Mouse (Mus musculus) midbrain, embryonic 10.5 days (tissue): ENCODE measurements around the gene Tubb2a. TPM values are rescaled to one million over a fixed set of nuclear protein-coding genes. Genes with fewer than 3 reads are reported as not detected.
"Not testable (repeated sequence)": the region's sequence is repeated elsewhere in the genome, so short reads cannot be mapped to it uniquely, and the experiment has no call there.

Experiments
- DNase-seq: peaks from one replicate; pipeline ENCODE4 v3.0.0-alpha.2; 2017; ENCODE audit warnings: low spot score
- H3K27ac ChIP-seq: fragments of 300-500 bp; sonication (generic); replicated peaks from 2 replicates; pipeline ENCODE4 v1.5.1; 2016; ENCODE audit warnings: mild to moderate bottlenecking
- H3K27me3 ChIP-seq: fragments of 300-500 bp; sonication (generic); 2 replicates; pipeline ENCODE4 v1.6.1; 2016; ENCODE audit warnings: low read depth, mild to moderate bottlenecking; ENCODE audit not compliant: poor library complexity, severe bottlenecking
- H3K36me3 ChIP-seq: fragments of 300-500 bp; sonication (generic); 2 replicates; pipeline ENCODE4 v1.6.1; 2016; ENCODE audit warnings: mild to moderate bottlenecking, moderate library complexity
- H3K4me1 ChIP-seq: fragments of 300-500 bp; sonication (generic); 2 replicates; pipeline ENCODE4 v1.6.1; 2016
- H3K4me3 ChIP-seq: fragments of 300-500 bp; sonication (generic); 2 replicates; pipeline ENCODE4 v1.5.1; 2016; ENCODE audit warnings: mild to moderate bottlenecking, moderate library complexity
- H3K9me3 ChIP-seq: fragments of 300-500 bp; sonication (generic); replicated peaks from 2 replicates; pipeline ENCODE4 v1.6.1; 2016; ENCODE audit warnings: mild to moderate bottlenecking
- WGBS: fragments of 180-500 bp; shearing (Covaris S2); methylation state at CpG from one replicate; pipeline ENCODE4 v1.1.7; 2016; 5-methylcytosine and 5-hydroxymethylcytosine counted together
- polyA plus RNA-seq: library from polyadenylated mRNA; unstranded; fragments of >200 nt; fragmentation: Nextera tagmentation; extraction: Ambion mirVana; gene quantifications from 2 replicates; pipeline ENCODE4 v1.2.1, GENCODE M21; 2016

The Tubb2a gene
- polyA plus RNA-seq, 1 experiment from 2014 or later, result 242 TPM

DNA sequence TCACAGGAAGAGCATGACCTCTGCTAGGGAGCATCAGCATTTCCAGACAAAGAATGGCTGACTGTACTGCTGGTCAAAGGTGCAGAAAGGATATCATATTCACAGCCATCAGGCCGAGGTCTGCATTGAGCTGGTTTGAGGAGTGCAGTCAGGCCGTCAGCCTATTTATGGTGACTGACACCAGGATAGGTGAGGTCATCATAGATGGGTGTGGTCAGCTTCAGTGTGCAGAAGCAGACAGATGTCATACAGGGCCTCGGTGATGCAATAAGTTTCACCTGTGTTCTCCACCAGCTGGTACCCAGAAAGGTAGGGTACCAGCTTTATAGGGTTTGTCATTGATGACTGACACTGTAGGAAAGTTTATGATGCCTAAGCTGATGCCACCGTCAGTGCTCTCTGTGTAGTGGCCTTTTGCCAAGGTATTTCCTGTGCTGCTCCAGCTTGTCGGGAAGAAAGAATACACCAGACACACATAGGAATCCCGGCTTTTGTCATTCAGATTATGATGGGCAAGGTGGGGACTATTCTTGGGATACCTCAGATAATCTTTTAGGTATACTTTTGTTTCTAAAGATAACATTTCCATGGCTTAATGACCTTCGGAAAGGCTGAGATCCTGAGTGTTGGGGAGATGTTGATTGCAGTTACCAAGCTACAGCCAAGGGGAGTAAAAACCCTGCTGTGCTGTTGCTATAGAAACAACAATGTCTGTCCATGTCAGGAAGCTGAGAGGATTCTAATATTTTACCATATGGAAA lies 9.4 kb upstream of the Tubb2a start:
- Histone ChIP-seq H3K4me3 (no peak overlapping the region), H3K9me3 (no peaks in the 10 kb centered on the region), H3K27ac (peak overlapping the region; percentile 79; the same call in 1 of the 2 replicates), H3K4me1 (peaks cover 33% of the 10 kb centered on the region), H3K27me3 (no peaks in the 10 kb centered on the region; the same call in 1 of the 2 replicates), H3K36me3 (no peaks in the 10 kb centered on the region)
- no peak for DNase-seq
- 69% methylated on average over 7 of the region's 7 CpGs for WGBS

DNA sequence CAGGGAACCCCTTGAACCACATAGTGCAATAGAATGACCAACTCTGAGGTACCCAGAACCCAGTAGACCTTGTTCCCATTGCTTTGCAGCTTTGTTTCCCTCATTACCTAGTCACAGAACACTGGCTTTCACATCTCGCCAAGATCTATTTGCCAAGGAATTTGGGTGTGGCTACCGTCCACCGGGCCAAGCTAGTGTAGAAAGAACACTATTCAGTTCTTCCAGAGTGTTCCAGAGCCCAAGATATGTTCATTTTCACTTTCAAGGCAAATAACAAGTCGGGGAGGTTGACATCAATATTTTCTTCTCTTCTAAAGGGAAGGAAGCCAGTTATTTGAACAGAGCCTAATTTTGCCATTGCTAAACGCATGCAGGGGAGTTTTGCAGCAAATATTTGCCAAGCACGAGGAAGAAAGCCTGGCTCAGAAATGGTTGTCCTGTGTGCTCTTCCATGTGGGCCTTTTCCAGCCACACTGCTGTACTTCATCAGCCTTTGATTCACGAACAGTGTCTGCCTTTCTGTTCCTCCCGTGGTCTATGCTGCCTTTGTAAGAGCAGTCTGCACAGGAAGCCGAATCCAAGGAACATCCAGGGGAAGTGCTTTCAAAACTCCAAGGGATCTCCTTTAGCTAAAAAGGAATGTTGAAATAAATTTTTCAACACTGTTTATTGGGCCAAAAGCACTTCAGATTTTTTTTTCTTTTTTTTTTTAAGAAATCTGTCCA lies 6.4 kb upstream of the Tubb2a start:
- Histone ChIP-seq H3K36me3 (no peaks in the 10 kb centered on the region), H3K4me1 (peaks cover 23% of the 10 kb centered on the region), H3K27me3 (peaks cover 14% of the 10 kb centered on the region), H3K9me3 (no peaks in the 10 kb centered on the region), H3K27ac (no peak overlapping the region), H3K4me3 (no peak overlapping the region)
- WGBS, result 81% methylated on average over 9 of the region's 9 CpGs
- DNase-seq, result no peak

DNA sequence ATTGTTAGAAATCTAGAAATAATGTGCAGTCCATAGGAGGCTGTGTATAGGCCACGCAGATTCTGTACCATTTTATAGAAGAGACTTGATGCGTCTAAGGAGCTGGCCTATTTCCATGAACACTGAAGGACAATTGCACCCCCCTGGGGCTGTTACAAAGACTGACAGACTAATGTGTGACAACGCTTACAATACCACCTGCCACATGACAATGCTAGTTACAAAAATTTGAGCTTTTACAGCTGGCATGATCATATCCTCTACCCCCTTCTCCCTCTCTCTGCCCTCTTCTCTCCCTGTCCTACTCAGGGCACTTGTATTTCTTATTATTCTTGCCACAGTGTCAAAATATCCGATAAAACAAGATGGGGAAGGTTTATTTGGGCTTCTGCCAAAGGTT lies 4.1 kb upstream of the Tubb2a start:
- no peak for DNase-seq
- Histone ChIP-seq H3K4me1 (peaks cover 17% of the 10 kb centered on the region), H3K27me3 (peaks cover 25% of the 10 kb centered on the region), H3K36me3 (no peaks in the 10 kb centered on the region), H3K27ac (no peak overlapping the region), H3K4me3 (no peak overlapping the region), H3K9me3 (no peaks in the 10 kb centered on the region)
- WGBS, result 87% methylated on average over 4 of the region's 4 CpGs

DNA sequence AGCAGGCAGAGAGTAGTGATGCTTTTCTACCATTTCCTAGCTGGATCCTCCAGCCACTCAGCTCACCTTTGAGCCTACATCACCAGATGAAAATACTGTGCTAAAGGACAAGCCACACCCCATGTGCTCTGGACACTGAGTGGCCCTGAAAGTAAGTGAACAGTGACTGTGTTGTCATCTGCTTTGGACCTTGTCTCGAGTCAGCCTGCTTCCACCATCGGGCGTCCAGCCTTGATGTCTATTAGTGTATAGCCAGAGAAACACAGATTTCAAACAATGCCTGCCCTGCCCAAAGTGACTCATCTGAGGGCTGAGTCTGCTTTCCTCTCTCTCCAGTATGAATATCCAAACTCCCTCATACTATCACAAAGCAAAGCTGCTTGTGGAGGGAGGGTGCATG lies 2.0 kb upstream of the Tubb2a start:
- no peaks in the 10 kb centered on the region for H3K9me3 ChIP-seq
- WGBS, result 91% methylated on average over 3 of the region's 3 CpGs
- peaks cover 34% of the 10 kb centered on the region for H3K4me1 ChIP-seq
- peaks cover 12% of the 10 kb centered on the region for H3K36me3 ChIP-seq
- peaks cover 25% of the 10 kb centered on the region for H3K27me3 ChIP-seq
- no peak overlapping the region for H3K4me3 ChIP-seq
- H3K27ac ChIP-seq, result no peak overlapping the region
- no peak for DNase-seq

DNA sequence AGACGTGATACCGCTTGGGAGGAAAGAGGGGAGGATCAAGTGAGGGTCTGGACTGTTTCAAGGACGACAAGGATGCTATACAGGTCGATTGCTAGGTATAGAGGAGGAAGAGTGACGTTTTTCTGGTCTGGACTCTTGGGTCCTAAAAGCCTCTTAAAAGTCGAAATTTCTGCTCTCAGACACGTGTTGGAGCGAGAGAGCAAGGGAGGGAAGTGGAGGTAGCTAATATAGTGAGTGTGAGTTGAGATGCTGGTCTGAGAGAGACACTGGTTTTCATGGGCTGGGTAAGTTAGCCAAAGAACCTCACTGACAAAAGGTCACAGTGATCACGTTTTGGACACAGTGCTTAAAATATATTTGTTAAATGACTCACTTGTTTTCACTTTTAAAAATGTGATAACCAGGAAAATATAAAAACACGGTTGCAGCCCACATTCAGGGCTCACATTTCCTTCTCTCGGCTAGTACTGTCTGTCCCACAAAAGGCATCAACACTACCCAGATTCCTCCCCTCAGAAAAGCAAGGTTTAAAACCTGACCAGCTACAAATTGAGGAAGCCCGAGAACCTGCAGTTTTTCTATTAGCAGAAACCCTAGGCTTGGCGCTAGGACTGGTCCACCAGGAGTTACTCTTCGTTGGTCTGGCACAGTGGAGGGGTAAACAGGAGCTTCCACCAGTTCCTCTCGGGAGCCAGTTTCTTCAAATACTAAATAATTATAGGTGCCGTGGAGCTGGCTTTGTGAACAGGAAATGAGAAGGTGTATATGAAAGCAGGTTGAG lies 883 bp upstream of the Tubb2a start:
- Histone ChIP-seq H3K4me1 (peaks cover 37% of the 10 kb centered on the region), H3K27ac (peak overlapping the region; percentile 88), H3K9me3 (no peaks in the 10 kb centered on the region), H3K4me3 (peak overlapping the region; percentile 83), H3K36me3 (peaks cover 19% of the 10 kb centered on the region), H3K27me3 (peaks cover 25% of the 10 kb centered on the region)
- DNase-seq, result no peak
- 43% methylated on average over 16 of the region's 16 CpGs for whole genome bisulfite sequencing

DNA sequence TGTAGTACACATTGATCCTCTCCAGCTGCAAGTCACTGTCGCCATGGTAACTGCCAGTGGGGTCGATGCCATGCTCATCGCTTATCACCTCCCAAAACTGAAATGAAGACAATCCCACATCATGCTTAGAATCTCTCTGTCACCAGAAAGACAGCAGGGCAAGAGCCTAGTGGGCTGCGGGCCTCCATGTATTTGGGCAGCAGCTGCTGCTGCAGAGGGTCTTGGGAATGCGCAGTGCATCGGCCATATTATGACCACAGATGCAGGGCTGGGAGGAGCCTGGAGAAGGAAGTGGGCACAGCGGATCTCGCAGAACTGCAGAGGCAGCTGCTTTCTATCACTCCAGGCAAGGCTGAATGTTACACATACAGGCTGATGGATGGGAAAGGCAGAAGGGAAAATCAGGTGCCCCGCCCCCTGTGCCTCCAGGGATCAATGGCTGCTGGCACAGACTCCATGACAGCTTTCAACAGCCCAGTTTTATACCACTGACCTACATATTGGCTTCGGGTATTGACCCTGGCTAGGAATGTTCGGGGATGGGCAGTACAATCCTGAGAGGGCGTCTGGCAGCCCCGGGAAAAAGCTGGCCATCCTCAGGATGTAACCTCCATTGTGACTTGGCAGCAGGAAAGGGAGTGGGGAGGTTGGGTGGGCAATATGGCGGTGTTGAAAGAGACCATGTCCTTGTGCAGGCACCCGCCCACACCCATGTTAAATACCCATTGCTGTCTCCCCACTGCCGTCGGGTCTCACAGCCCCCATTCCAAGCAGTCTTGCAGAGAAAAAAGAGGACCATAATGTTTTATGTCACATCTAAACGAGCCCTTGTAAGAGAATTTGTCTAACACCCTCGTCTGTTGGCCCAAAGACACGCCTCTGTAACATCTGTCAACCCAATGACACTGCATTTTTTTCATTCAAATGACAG lies 981 bp downstream of the Tubb2a start:
- no peaks in the 10 kb centered on the region for H3K9me3 ChIP-seq
- H3K4me1 ChIP-seq, result peaks cover 56% of the 10 kb centered on the region
- DNase-seq, result peak; percentile 71
- peak overlapping the region; percentile 83 for H3K4me3 ChIP-seq
- peaks cover 25% of the 10 kb centered on the region for H3K27me3 ChIP-seq
- WGBS, result 60% methylated on average over 20 of the region's 20 CpGs
- H3K27ac ChIP-seq, result peak overlapping the region; percentile 88
- H3K36me3 ChIP-seq, result peaks cover 22% of the 10 kb centered on the region

DNA sequence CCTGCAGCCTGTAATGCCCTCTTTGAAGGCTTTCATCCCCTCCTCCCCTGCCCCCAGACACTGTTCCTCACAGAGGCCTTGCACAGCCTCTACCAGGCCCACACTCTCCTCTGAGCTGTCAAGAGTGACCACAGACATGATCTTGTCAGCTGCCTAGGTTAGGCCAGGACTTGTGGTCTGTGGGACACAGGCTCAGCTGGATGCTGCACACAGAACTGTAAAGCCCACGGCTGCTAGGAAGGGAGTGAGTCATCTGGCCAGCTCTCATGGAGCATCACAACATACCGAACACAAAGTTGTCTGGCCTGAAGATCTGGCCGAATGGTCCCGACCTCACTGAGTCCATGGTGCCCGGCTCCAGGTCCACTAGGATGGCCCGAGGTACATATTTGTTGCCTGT lies 1.9 kb downstream of the Tubb2a start:
- H3K36me3 ChIP-seq, result peaks cover 22% of the 10 kb centered on the region
- H3K27ac ChIP-seq, result peak overlapping the region; percentile 55
- H3K27me3 ChIP-seq, result peaks cover 25% of the 10 kb centered on the region
- peaks cover 65% of the 10 kb centered on the region for H3K4me1 ChIP-seq
- H3K9me3 ChIP-seq, DNase-seq: not testable (repeated sequence)
- 83% methylated on average over 6 of the region's 6 CpGs for WGBS
- H3K4me3 ChIP-seq, result peak overlapping the region; percentile 83; the same call in 1 of the 2 replicates

DNA sequence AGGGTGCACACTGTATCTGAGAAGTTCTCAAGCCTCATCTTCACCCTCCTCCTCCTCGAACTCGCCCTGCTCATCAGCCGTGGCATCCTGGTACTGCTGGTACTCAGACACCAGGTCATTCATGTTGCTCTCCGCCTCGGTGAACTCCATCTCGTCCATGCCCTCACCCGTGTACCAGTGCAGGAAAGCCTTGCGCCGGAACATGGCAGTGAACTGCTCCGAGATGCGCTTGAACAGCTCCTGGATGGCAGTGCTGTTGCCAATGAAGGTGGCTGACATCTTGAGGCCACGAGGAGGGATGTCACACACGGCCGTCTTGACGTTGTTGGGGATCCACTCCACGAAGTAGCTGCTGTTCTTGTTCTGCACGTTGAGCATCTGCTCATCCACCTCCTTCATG lies 3.4 kb downstream of the Tubb2a start:
- not testable (repeated sequence) for H3K4me3 ChIP-seq, DNase-seq, H3K27ac ChIP-seq, H3K9me3 ChIP-seq
- Histone ChIP-seq H3K27me3 (peaks cover 14% of the 10 kb centered on the region), H3K36me3 (peaks cover 22% of the 10 kb centered on the region), H3K4me1 (peaks cover 79% of the 10 kb centered on the region)
- 95% methylated on average over 13 of the region's 17 CpGs for WGBS

DNA sequence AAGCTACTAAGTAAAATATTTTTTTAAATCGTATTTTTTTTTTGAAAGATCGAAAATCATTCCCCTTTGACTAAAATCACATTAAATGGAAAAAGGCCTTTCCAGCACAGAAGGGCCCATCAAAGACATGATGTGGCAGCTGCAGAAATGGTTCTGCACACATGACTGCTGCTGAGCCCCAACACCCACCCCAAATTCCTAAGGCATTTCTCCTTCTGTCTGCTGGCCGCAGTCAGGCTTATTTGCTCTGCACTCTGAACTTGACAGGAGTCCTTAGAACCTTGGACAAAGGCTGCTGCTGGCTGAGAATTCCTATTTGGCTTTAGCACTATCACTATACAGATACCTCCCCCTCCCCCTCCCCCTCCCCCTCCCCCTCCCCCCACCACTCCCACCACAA lies 5.0 kb downstream of the Tubb2a start:
- Histone ChIP-seq H3K9me3 (no peaks in the 10 kb centered on the region), H3K36me3 (peaks cover 22% of the 10 kb centered on the region), H3K27ac (peak overlapping the region; percentile 79), H3K27me3 (no peaks in the 10 kb centered on the region), H3K4me1 (peaks cover 74% of the 10 kb centered on the region), H3K4me3 (no peak overlapping the region)
- 56% methylated on average over 3 of the region's 3 CpGs for WGBS
- peak; percentile 61 for DNase-seq

DNA sequence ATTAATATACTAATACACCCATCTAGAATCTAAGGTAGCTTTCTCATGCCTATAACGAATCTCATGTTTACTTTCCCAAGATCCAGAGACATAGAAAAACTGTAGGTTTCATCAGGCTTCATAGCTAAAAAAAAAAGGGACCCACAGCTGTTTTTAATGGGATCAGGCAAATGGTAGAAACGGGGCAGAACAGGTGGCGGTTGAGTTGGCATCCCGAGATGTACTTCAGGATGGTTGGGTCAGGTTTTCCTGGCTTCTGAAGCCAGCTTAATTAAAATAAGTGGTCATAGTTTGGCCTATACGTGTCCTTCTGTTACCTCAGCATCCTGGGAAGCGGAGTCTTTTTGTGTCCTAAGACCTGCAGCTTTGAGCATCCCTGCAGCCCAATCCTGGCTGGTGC lies 6.0 kb downstream of the Tubb2a start:
- Histone ChIP-seq H3K27ac (peak overlapping the region; percentile 79), H3K4me3 (no peak overlapping the region), H3K27me3 (no peaks in the 10 kb centered on the region), H3K9me3 (no peaks in the 10 kb centered on the region), H3K4me1 (peaks cover 65% of the 10 kb centered on the region), H3K36me3 (peaks cover 22% of the 10 kb centered on the region)
- DNase-seq, result no peak
- 94% methylated on average over 6 of the region's 6 CpGs for WGBS

DNA sequence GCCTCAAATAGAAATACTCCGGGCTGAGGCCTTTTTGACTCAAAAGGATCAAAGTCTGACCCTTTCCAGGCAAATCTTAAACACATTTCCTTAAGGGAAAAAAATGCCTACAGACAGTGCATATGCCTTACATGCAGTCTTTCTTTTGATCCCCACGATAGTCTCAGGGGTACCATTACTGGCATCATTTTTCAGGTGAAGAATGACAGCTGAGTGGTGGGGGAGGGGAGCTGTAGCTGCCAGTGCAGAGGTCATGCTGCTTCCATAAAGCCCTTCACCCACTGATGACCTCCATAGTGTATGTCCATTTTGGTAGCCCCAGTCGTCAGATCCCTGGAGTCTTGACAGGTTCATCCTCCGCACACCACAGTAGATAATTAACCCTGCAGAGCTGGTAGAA lies 7.5 kb downstream of the Tubb2a start:
- no peak for DNase-seq
- Histone ChIP-seq H3K27ac (no peak overlapping the region), H3K4me1 (peaks cover 61% of the 10 kb centered on the region), H3K27me3 (no peaks in the 10 kb centered on the region), H3K36me3 (peaks cover 15% of the 10 kb centered on the region), H3K9me3 (no peaks in the 10 kb centered on the region; the same call in 1 of the 2 replicates), H3K4me3 (no peak overlapping the region)
- WGBS, result 84% methylated on average over 4 of the region's 4 CpGs

DNA sequence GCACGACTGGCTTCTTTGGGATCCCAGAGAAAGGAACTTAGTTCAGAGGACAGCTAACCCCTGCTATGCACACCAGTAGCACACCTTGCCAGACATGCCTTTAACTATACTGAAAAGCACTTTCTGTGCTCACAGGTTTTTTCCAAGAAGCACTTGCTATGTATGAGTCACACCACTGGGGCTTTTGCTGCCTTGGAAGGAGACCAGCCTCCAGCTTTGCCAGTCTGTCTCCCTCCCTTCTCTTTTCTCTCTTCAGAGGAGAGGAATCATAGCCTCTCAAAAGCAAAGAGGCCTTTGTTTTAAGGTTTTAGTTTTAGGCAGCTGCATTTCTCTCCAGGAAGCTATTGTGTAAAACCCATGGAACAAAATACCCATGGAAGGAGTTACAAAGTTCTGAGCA lies 11.5 kb downstream of the Tubb2a start:
- no peak overlapping the region for H3K27ac ChIP-seq
- H3K27me3 ChIP-seq, result no peaks in the 10 kb centered on the region
- 38% methylated on average over 1 of the region's 1 CpGs for WGBS
- no peak for DNase-seq
- peaks cover 18% of the 10 kb centered on the region for H3K36me3 ChIP-seq
- peaks cover 36% of the 10 kb centered on the region for H3K4me1 ChIP-seq
- H3K4me3 ChIP-seq, result no peak overlapping the region
- H3K9me3 ChIP-seq, result no peaks in the 10 kb centered on the region; the same call in 1 of the 2 replicates
